Mouse (Mus musculus) forebrain, embryonic 12.5 days (tissue): ENCODE results near the gene Parvg. TPM values are rescaled to one million over a fixed set of nuclear protein-coding genes. Genes with fewer than 3 reads are reported as not detected.

Experiments
- ATAC-seq: fragments of 200-750 bp; cut with Nextera tagmentation; 2 replicates; pipeline ENCODE4 v1.8.0; 2017; ENCODE audit warnings: moderate TSS enrichment; ENCODE audit not compliant: low FRiP score
- H3K27ac ChIP-seq: fragments of 300-500 bp; sonication (generic); 2 replicates; pipeline ENCODE4 v1.5.1; 2016; ENCODE audit warnings: mild to moderate bottlenecking
- H3K27me3 ChIP-seq: fragments of 300-500 bp; sonication (generic); 2 replicates; pipeline ENCODE4 v1.6.1; 2016; ENCODE audit warnings: mild to moderate bottlenecking
- H3K36me3 ChIP-seq: fragments of 300-500 bp; sonication (generic); replicated peaks from 2 replicates; pipeline ENCODE4 v1.6.1; 2016; ENCODE audit warnings: mild to moderate bottlenecking
- H3K4me1 ChIP-seq: fragments of 300-500 bp; sonication (generic); 2 replicates; pipeline ENCODE4 v1.6.1; 2016
- H3K4me2 ChIP-seq: fragments of 300-500 bp; sonication (generic); 2 replicates; pipeline ENCODE4 v1.6.1; 2016; ENCODE audit warnings: mild to moderate bottlenecking, moderate library complexity
- H3K4me3 ChIP-seq: fragments of 300-500 bp; sonication (generic); replicated peaks from 2 replicates; pipeline ENCODE4 v1.5.1; 2016; ENCODE audit warnings: mild to moderate bottlenecking
- H3K9ac ChIP-seq: fragments of 300-500 bp; sonication (generic); 2 replicates; pipeline ENCODE4 v1.6.1; 2016; ENCODE audit warnings: mild to moderate bottlenecking
- H3K9me3 ChIP-seq: fragments of 300-500 bp; sonication (generic); 2 replicates; pipeline ENCODE4 v1.6.1; 2016
- WGBS: fragments of 180-500 bp; shearing (Covaris S2); methylation state at CpG from one replicate; pipeline ENCODE4 v1.1.7; 2016; 5-methylcytosine and 5-hydroxymethylcytosine counted together
- polyA plus RNA-seq: library from polyadenylated mRNA; unstranded; fragments of >200 nt; fragmentation: Nextera tagmentation; extraction: Ambion mirVana; gene quantifications from 2 replicates; pipeline ENCODE4 v1.2.1, GENCODE M21; 2016

Parvg gene
- polyA plus RNA-seq, 1 experiment from 2014 or later = 0.61 TPM

- no peak for ATAC-seq
- Histone ChIP-seq H3K9me3 (peaks cover 14% of the 10 kb centered on the region), H3K4me2 (no peak overlapping the region), H3K27me3 (no peaks in the 10 kb centered on the region), H3K27ac (no peak overlapping the region), H3K36me3 (peaks cover 6% of the 10 kb centered on the region; the same call in 1 of the 2 replicates), H3K9ac (no peak overlapping the region), H3K4me3 (no peak overlapping the region), H3K4me1 (no peaks in the 10 kb centered on the region)
- WGBS = 74% methylated on average over 5 of the region's 5 CpGs
Measured at GRCm38 (mm10) chr15:84372801-84373200, 49.0 kb downstream of the Parvg start.

GRCm38 (mm10) chr15:84378734-84379133 lies 54.9 kb downstream of the Parvg start:
- Histone ChIP-seq H3K36me3 (peaks cover 6% of the 10 kb centered on the region; the same call in 1 of the 2 replicates), H3K27me3 (no peaks in the 10 kb centered on the region; the same call in 1 of the 2 replicates), H3K4me3 (no peak overlapping the region), H3K27ac (no peak overlapping the region), H3K4me2 (no peak overlapping the region), H3K9ac (no peak overlapping the region), H3K4me1 (no peaks in the 10 kb centered on the region), H3K9me3 (peaks cover 14% of the 10 kb centered on the region)
- 76% methylated on average over 9 of the region's 9 CpGs for WGBS
- ATAC-seq = no peak

GRCm38 (mm10) chr15:84380181-84380580 lies 56.4 kb downstream of the Parvg start:
- whole genome bisulfite sequencing = 79% methylated on average over 10 of the region's 10 CpGs
- Histone ChIP-seq H3K4me1 (no peaks in the 10 kb centered on the region), H3K4me3 (no peak overlapping the region)

GRCm38 (mm10) chr15:84384066-84384465 lies 60.2 kb downstream of the Parvg start:
- WGBS = 90% methylated on average over 9 of the region's 9 CpGs

More at GRCm38 (mm10) chr15:84380181-84380580, 56.4 kb downstream of the Parvg start:
- Histone ChIP-seq H3K4me2 (no peak overlapping the region), H3K9ac (no peak overlapping the region), H3K36me3 (peaks cover 3% of the 10 kb centered on the region; the same call in 1 of the 2 replicates), H3K27ac (no peak overlapping the region), H3K27me3 (no peaks in the 10 kb centered on the region; the same call in 1 of the 2 replicates), H3K9me3 (peaks cover 5% of the 10 kb centered on the region)
- no peak for ATAC-seq

GRCm38 (mm10) chr15:84385995-84386565 lies 62.3 kb downstream of the Parvg start:
- Histone ChIP-seq H3K9me3 (peaks cover 18% of the 10 kb centered on the region; the same call in 1 of the 2 replicates), H3K4me3 (no peak overlapping the region), H3K9ac (no peak overlapping the region), H3K4me1 (no peaks in the 10 kb centered on the region), H3K36me3 (no peaks in the 10 kb centered on the region), H3K27ac (no peak overlapping the region), H3K4me2 (no peak overlapping the region), H3K27me3 (no peaks in the 10 kb centered on the region)
- WGBS = 92% methylated on average over 8 of the region's 8 CpGs
- no peak for ATAC-seq

More at GRCm38 (mm10) chr15:84384066-84384465, 60.2 kb downstream of the Parvg start:
- H3K4me3 ChIP-seq = no peak overlapping the region
- ATAC-seq = no peak
- H3K4me1 ChIP-seq = no peaks in the 10 kb centered on the region
- H3K36me3 ChIP-seq = no peaks in the 10 kb centered on the region
- no peak overlapping the region for H3K9ac ChIP-seq
- H3K4me2 ChIP-seq = no peak overlapping the region
- H3K27ac ChIP-seq = no peak overlapping the region
- H3K9me3 ChIP-seq = peaks cover 18% of the 10 kb centered on the region; the same call in 1 of the 2 replicates
- no peaks in the 10 kb centered on the region for H3K27me3 ChIP-seq

GRCm38 (mm10) chr15:84388698-84389131 lies 64.9 kb downstream of the Parvg start:
- 95% methylated on average over 8 of the region's 8 CpGs for WGBS
- H3K9ac ChIP-seq = no peak overlapping the region
- peaks cover 7% of the 10 kb centered on the region for H3K4me1 ChIP-seq
- H3K9me3 ChIP-seq = peaks cover 18% of the 10 kb centered on the region; the same call in 1 of the 2 replicates
- no peak overlapping the region for H3K4me2 ChIP-seq
- no peak overlapping the region for H3K4me3 ChIP-seq
- H3K27ac ChIP-seq = no peak overlapping the region
- no peaks in the 10 kb centered on the region for H3K27me3 ChIP-seq
- H3K36me3 ChIP-seq = no peaks in the 10 kb centered on the region
- ATAC-seq = no peak

- no peak overlapping the region for H3K4me3 ChIP-seq
- H3K9me3 ChIP-seq = peaks cover 12% of the 10 kb centered on the region; the same call in 1 of the 2 replicates
- H3K27ac ChIP-seq = no peak overlapping the region
- peaks cover 9% of the 10 kb centered on the region for H3K4me1 ChIP-seq
- H3K4me2 ChIP-seq = no peak overlapping the region
- no peaks in the 10 kb centered on the region for H3K27me3 ChIP-seq
- no peak for ATAC-seq
- WGBS = 94% methylated on average over 4 of the region's 4 CpGs
- H3K36me3 ChIP-seq = no peaks in the 10 kb centered on the region
- no peak overlapping the region for H3K9ac ChIP-seq
Measured at GRCm38 (mm10) chr15:84392131-84392530, 68.3 kb downstream of the Parvg start.

Other genes with a start within 250 kb of the Parvg start
- gene Sult4a1, start 218.3 kb upstream of the Parvg start, polyA plus RNA-seq = 21.7 and 23.3 TPM in 2 replicates
- gene Pnpla5, start 200.9 kb upstream of the Parvg start, polyA plus RNA-seq = not detected in 2 replicates
- 2.1 and 3.0 TPM in 2 replicates for gene Pnpla3, start 156.2 kb upstream of the Parvg start, polyA plus RNA-seq
- gene Samm50, start 131.8 kb upstream of the Parvg start, polyA plus RNA-seq = 94.9 and 95.9 TPM in 2 replicates
- 2.0 and 2.4 TPM in 2 replicates for gene Parvb, start 92.0 kb upstream of the Parvg start, polyA plus RNA-seq
- gene Shisal1, start 123.1 kb downstream of the Parvg start, polyA plus RNA-seq = 8.7 and 9.2 TPM in 2 replicates
- 48.8 and 56.2 TPM in 2 replicates for gene Rtl6, start 233.8 kb downstream of the Parvg start, polyA plus RNA-seq